Mouse (Mus musculus): ENCODE results near the gene Ccdc186. TPM values are rescaled to one million over a fixed set of nuclear protein-coding genes. Genes with fewer than 3 reads are reported as not detected.
"Not testable (repeated sequence)": the region's sequence is repeated elsewhere in the genome, so short reads cannot be mapped to it uniquely, and the experiment has no call there.

The Ccdc186 gene
- total RNA-seq, 2 experiments from 2014 or later: 24.8 to 25.6 TPM

DNA sequence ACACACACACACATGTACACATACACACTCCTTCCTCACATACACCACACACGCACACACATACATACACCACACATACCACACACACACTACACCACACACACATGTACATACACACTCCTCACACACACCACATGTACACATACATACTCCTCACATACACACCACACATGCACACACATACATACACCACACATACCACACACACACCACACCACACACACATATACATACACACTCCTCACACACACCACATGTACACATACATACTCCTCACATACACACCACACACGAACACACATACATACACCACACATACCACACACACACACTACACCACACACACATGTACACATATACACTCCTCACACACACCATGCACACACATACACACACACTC is 63.7 kb downstream of the Ccdc186 start:
- no peak for DNase-seq (ENCODE audit: low spot score)

DNA sequence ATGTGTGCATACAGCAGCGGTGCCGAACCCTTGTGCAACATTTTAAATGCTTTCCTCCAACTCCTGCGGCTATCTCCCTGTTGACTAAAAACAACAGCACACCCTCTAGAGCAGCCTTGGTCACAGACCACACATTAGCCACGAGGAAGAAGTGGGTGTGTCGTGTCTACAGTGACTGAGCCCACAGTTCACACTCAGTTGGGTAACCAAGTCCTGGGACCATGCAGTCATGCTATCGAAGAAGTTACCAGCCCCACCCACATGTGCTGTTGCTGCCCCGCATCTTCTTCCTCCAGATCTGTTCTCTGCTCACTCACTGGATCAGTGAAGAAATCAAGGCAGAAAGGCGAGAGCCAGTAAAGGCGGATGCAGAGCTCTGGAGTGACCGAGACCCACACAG is 65.6 kb downstream of the Ccdc186 start:
- DNase-seq (ENCODE audit: low spot score): no peak

DNA sequence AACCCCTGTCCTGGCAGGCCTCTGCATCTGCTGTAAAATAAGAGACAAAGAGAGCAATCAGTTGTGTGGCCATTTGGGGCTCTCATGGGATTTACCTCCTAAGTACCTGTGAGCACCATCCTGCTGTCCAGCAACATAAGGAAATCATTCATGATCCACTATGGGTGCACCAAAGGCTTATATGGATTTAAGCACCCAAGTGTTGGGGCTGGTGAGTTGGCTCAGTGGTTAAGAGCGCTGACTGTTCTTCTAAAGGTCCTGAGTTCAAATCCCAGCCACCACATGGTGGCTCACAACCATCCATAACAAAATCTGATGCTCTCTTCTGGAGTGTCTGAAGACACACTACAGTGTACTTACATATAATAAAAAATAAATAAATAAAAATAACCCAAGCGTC is 67.5 kb downstream of the Ccdc186 start:
- DNase-seq (ENCODE audit: low spot score): not testable (repeated sequence)

DNA sequence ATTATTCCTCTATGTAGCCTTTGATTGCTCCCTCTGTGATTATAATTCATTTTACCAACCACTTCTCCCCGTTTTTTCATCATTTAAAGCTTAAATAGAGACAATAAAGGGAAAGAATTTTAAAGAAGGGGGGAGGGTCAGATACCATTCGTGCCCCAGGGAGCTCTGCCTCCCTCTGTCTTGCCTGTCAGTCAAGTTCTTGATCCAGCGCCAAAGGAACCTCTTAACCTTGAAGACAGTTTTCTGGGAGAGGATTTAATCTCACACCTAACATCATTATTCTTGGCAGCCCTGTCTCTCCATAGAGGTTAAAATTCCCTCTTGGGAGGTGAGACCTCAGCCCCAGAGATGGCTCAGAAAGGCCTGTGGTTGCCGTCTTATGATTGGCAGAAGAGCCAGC is 71.3 kb downstream of the Ccdc186 start:
- no peak for DNase-seq (ENCODE audit: low spot score)

DNA sequence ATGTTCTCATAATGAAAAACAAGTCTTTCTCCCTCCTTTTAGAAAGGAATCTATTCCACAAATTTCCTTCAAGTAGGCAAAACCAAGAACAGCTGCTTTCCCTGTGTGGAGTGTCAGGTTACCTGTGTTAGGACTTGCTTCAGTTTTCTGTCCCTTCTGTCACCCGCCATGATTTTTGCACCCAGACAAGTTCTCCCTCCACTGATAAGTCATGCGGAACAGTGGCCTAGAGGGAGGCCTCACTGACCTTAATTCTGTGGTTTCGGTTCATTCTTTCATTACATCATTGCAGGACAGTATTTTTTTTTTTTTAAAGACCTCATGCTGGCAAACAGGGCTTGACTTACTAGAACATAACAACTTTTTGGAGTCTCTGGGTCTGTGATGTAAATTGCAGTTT is 72.6 kb downstream of the Ccdc186 start:
- DNase-seq (ENCODE audit: low spot score): no peak

DNA sequence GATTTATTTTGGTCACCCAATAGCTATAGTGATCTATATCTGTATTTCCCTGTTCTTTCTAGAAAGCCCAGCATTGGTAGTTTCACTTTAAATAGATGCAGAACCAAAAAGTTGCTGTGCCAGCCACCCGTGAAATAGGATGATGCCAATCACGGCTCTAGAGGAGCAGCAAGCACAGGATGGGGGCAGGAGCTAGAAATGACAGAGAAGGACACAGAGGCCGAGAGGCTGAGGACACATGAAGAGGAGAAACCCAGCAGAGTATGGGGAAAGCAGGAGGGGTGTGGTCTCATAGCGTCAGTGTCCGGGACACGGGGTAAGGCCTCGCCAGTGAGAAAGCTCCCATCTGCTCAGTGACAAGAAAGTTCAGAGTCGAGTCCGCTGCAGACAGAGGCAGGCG is 74.1 kb downstream of the Ccdc186 start:
- DNase-seq (ENCODE audit: low spot score): no peak

DNA sequence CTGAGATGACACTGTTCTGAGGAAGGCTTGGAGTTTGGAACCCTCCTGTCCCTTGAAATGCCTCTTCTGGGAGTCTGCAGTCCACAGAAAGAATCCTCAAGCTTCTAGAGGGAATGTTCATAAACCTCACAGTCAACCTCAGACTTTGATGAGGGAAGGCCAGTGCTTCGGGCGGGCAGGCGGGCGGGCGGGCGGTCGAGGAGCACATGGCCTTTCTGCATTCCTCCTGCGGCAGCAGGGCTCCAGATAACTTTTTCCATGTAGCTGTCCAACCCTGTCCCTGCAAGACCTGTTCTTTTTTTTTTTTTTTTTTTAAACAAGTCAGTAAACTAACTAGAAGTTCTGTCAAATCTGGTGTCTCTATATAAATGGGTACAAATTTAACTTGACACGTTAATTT is 75.4 kb downstream of the Ccdc186 start:
- no peak for DNase-seq (ENCODE audit: low spot score)

DNA sequence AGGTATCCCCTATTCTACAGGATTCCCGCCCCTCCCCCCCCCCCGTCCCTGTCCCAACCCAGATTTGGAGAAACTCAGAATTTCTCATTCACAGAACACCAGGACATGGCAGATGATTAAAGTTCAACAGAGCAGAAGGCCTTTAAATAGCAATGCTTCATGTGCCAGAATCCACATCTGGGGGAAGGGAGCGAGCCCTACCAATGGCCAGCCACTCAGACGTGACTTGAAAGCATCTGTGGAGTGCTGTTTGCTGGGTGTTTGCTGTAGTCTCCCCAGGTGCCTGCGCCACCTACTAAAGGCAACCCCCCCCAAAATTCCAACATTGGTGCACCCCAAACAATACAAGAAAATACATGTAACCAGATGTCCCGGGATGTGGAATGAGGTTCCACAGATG is 76.5 kb downstream of the Ccdc186 start:
- no peak for DNase-seq (ENCODE audit: low spot score)

DNA sequence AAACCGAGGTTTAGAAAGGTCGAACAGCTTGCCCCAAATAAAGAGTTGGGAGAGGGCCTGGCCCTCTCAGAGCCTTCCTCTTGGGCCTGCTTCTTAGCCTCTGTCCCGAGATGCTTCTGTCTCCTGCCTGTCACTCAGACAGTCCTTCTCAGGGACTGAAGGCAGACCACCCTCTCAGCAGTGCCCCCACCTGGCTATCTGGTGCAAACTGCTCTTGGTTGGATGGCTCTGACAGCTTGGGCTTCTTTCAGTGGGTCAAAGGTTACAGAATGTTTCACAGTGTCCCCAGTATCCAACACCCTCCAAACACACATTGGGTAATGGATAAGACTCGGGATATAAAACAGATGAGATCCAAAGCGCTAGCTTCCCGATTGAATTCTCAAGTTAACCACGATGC is 76.9 kb downstream of the Ccdc186 start:
- DNase-seq (ENCODE audit: low spot score): no peak

Other genes with a start within 250 kb of the Ccdc186 start
- gene Adrb1, start 100.0 kb downstream of the Ccdc186 start, total RNA-seq (2021): not detected
- not detected for gene Tdrd1, start 4.0 kb upstream of the Ccdc186 start, total RNA-seq (2021)
- gene Vwa2, start 52.1 kb upstream of the Ccdc186 start, total RNA-seq (2021): not detected
- gene Afap1l2, start 186.0 kb upstream of the Ccdc186 start, total RNA-seq (2021): 1 to 10 TPM; 1.2 to 1.9 TPM

All from gastrocnemius, adult 18-20 months (tissue).